Mouse (Mus musculus): ENCODE measurements around the gene Raf1. TPM values are rescaled to one million over a fixed set of nuclear protein-coding genes. Genes with fewer than 3 reads are reported as not detected.

Gene Raf1
- polyA plus RNA-seq, 1 experiment from 2014 or later: 53.2 TPM

- H3K27ac ChIP-seq: no peak overlapping the region
- WGBS (ENCODE audit: insufficient replicate concordance): 38% methylated on average over 6 of the region's 6 CpGs
- ATAC-seq: no peak
Observed at GRCm38 (mm10) chr6:115583430-115584125, 92.9 kb downstream of the Raf1 start.

DNA sequence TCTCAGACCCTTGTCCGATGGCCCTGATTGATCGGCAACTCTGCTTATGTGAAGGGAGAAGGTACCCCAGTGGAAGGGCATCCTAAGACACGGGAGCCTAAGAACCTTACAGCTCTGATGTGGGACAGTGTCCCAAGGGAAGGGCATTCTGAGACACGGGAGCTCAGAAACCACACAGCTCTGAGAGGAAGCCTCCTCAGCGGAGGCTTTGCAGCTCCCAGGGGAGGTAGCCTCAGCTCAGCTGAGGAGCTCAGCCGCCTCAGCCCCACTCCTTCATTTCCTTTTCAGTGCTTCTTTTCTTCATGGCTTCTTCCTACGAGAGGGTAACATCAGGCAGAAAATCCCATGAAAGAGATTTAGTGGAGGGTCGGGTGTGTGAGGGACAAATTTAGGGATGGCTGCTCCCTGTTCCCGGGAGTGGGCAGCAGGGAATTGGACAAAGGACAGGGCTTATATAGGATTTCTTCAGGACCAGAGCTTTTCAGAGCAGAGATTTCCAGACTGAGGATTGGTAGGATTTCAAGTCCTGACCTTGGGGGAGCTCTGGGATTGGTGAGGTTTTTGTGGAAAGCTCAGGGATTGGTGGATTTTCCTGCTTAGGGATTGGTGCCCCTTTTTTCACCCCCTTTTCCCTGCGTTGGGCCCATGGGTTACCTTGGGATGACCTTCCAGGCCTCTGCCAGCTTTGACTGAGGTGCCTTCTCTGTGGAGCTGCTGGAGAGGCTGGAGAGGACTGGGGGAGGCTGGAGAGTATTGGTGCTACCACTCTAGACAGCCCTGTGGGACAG, 93.9 kb downstream of the Raf1 start:
- Histone ChIP-seq H3K27me3 (replicated peaks) (no peaks in the 10 kb centered on the region), H3K27ac (no peak overlapping the region), H3K4me3 (no peak overlapping the region), H3K4me1 (0 out of 2 replicates have a peak, but pooled peaks cover 3% of the 10 kb centered on the region), H3K9ac (no peak overlapping the region), H3K36me3 (peaks cover 24% of the 10 kb centered on the region), H3K4me2 (no peak overlapping the region), H3K9me3 (replicated peaks) (no peaks in the 10 kb centered on the region)
- ATAC-seq: no peak
- 64% methylated on average over 10 of the region's 10 CpGs for WGBS (ENCODE audit: insufficient replicate concordance)

More at GRCm38 (mm10) chr6:115583430-115584125, 92.9 kb downstream of the Raf1 start:
- Histone ChIP-seq H3K4me2 (no peak overlapping the region), H3K36me3 (peaks cover 13% of the 10 kb centered on the region), H3K27me3 (replicated peaks) (no peaks in the 10 kb centered on the region), H3K9me3 (replicated peaks) (no peaks in the 10 kb centered on the region), H3K4me3 (no peak overlapping the region), H3K9ac (no peak overlapping the region), H3K4me1 (0 out of 2 replicates have a peak, but pooled peaks cover 3% of the 10 kb centered on the region)

- Histone ChIP-seq H3K27ac (no peak overlapping the region), H3K9me3 (replicated peaks) (no peaks in the 10 kb centered on the region), H3K4me3 (no peak overlapping the region), H3K27me3 (replicated peaks) (no peaks in the 10 kb centered on the region), H3K9ac (no peak overlapping the region), H3K4me1 (0 out of 2 replicates have a peak, but pooled peaks cover 3% of the 10 kb centered on the region), H3K4me2 (no peak overlapping the region), H3K36me3 (peaks cover 41% of the 10 kb centered on the region)
- no peak for ATAC-seq
- WGBS (ENCODE audit: insufficient replicate concordance): 72% methylated on average over 3 of the region's 3 CpGs
Observed at GRCm38 (mm10) chr6:115580810-115581209, 95.6 kb downstream of the Raf1 start.

- Histone ChIP-seq H3K4me2 (no peak overlapping the region), H3K4me1 (no peaks in the 10 kb centered on the region), H3K9ac (no peak overlapping the region), H3K27me3 (replicated peaks) (no peaks in the 10 kb centered on the region), H3K4me3 (no peak overlapping the region), H3K27ac (no peak overlapping the region), H3K36me3 (peaks cover 62% of the 10 kb centered on the region), H3K9me3 (replicated peaks) (no peaks in the 10 kb centered on the region)
- WGBS (ENCODE audit: insufficient replicate concordance): 82% methylated on average over 9 of the region's 9 CpGs
- no peak for ATAC-seq
Observed at GRCm38 (mm10) chr6:115577941-115578340, 98.5 kb downstream of the Raf1 start.

GRCm38 (mm10) chr6:115577407-115577806, 99.0 kb downstream of the Raf1 start:
- no peak for ATAC-seq
- Histone ChIP-seq H3K27me3 (replicated peaks) (no peaks in the 10 kb centered on the region), H3K4me1 (no peaks in the 10 kb centered on the region), H3K9ac (no peak overlapping the region), H3K9me3 (replicated peaks) (no peaks in the 10 kb centered on the region), H3K4me3 (no peak overlapping the region), H3K27ac (no peak overlapping the region), H3K4me2 (no peak overlapping the region), H3K36me3 (peaks cover 66% of the 10 kb centered on the region)
- 65% methylated on average over 5 of the region's 5 CpGs for WGBS (ENCODE audit: insufficient replicate concordance)

DNA sequence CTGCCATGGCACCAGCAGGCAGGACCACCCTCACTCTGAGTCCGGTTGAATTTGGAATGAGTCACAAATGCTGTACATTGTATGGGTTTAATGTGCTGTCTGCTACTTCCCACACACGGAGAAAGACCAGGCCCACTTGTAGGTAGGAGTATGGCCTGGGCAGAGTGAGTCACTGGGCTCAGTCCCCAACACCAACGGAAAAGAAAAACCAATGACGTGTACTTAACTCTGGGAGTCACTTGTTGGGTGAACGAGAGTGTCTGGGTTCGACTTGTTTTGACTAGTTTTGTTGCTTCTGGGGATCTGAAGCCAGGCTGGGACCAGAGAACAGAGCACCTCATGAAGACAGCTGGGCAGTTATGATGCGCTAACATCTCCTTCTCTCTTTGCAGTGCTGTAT, 102.3 kb downstream of the Raf1 start:
- WGBS (ENCODE audit: insufficient replicate concordance): 85% methylated on average over 7 of the region's 7 CpGs
- Histone ChIP-seq H3K9me3 (replicated peaks) (peaks cover 1% of the 10 kb centered on the region; the same call in 1 of the 2 replicates), H3K36me3 (peaks cover 82% of the 10 kb centered on the region), H3K4me3 (no peak overlapping the region), H3K27me3 (replicated peaks) (no peaks in the 10 kb centered on the region), H3K4me2 (no peak overlapping the region), H3K4me1 (no peaks in the 10 kb centered on the region), H3K27ac (no peak overlapping the region), H3K9ac (no peak overlapping the region)
- no peak for ATAC-seq

Other genes starting within 250 kb of the Raf1 start
- gene Tsen2, start 132.0 kb downstream of the Raf1 start, polyA plus RNA-seq (2016; fragmentation: Nextera tagmentation; extraction: Ambion mirVana): 19.7 and 20.7 TPM in 2 replicates
- gene Mkrn2os, start 84.1 kb downstream of the Raf1 start, polyA plus RNA-seq (2016; fragmentation: Nextera tagmentation; extraction: Ambion mirVana): 4.9 and 5.1 TPM in 2 replicates
- 14.4 and 15.3 TPM in 2 replicates for gene Mkrn2, start 74.7 kb downstream of the Raf1 start, polyA plus RNA-seq (2016; fragmentation: Nextera tagmentation; extraction: Ambion mirVana)
- 29.1 and 32.7 TPM in 2 replicates for gene Tmem40, start 85.8 kb upstream of the Raf1 start, polyA plus RNA-seq (2016; fragmentation: Nextera tagmentation; extraction: Ambion mirVana)
- gene Cand2, start 97.9 kb upstream of the Raf1 start, polyA plus RNA-seq (2016; fragmentation: Nextera tagmentation; extraction: Ambion mirVana): 9.5 and 10.5 TPM in 2 replicates
- gene Rpl32, start 132.1 kb upstream of the Raf1 start, polyA plus RNA-seq (2016; fragmentation: Nextera tagmentation; extraction: Ambion mirVana): 1,876 and 1,897 TPM in 2 replicates
- 0.25 and 0.26 TPM in 2 replicates for gene Efcab12, start 161.8 kb upstream of the Raf1 start, polyA plus RNA-seq (2016; fragmentation: Nextera tagmentation; extraction: Ambion mirVana)
- gene Mbd4, start 176.7 kb upstream of the Raf1 start, polyA plus RNA-seq (2016; fragmentation: Nextera tagmentation; extraction: Ambion mirVana): 14.5 and 16.2 TPM in 2 replicates
- gene Ift122, start 176.8 kb upstream of the Raf1 start, polyA plus RNA-seq (2016; fragmentation: Nextera tagmentation; extraction: Ambion mirVana): 4.8 and 5.3 TPM in 2 replicates